Mouse (Mus musculus) forebrain, embryonic 12.5 days (tissue): Measurements from ENCODE around the gene Limd1. TPM values are rescaled to one million over a fixed set of nuclear protein-coding genes. Genes with fewer than 3 reads are reported as not detected.
A peak's percentile ranks its signal among the peaks of the same experiment; 100 is the strongest.

Source experiments
- ATAC-seq: fragments of 200-750 bp; cut with Nextera tagmentation; 2 replicates; pipeline ENCODE4 v1.8.0; 2017; ENCODE audit warnings: moderate TSS enrichment; ENCODE audit not compliant: low FRiP score
- H3K27ac ChIP-seq: fragments of 300-500 bp; sonication (generic); 2 replicates; pipeline ENCODE4 v1.5.1; 2016; ENCODE audit warnings: mild to moderate bottlenecking
- H3K27me3 ChIP-seq: fragments of 300-500 bp; sonication (generic); 2 replicates; pipeline ENCODE4 v1.6.1; 2016; ENCODE audit warnings: mild to moderate bottlenecking
- H3K36me3 ChIP-seq: fragments of 300-500 bp; sonication (generic); replicated peaks from 2 replicates; pipeline ENCODE4 v1.6.1; 2016; ENCODE audit warnings: mild to moderate bottlenecking
- H3K4me1 ChIP-seq: fragments of 300-500 bp; sonication (generic); 2 replicates; pipeline ENCODE4 v1.6.1; 2016
- H3K4me2 ChIP-seq: fragments of 300-500 bp; sonication (generic); 2 replicates; pipeline ENCODE4 v1.6.1; 2016; ENCODE audit warnings: mild to moderate bottlenecking, moderate library complexity
- H3K4me3 ChIP-seq: fragments of 300-500 bp; sonication (generic); replicated peaks from 2 replicates; pipeline ENCODE4 v1.5.1; 2016; ENCODE audit warnings: mild to moderate bottlenecking
- H3K9ac ChIP-seq: fragments of 300-500 bp; sonication (generic); 2 replicates; pipeline ENCODE4 v1.6.1; 2016; ENCODE audit warnings: mild to moderate bottlenecking
- H3K9me3 ChIP-seq: fragments of 300-500 bp; sonication (generic); 2 replicates; pipeline ENCODE4 v1.6.1; 2016
- WGBS: fragments of 180-500 bp; shearing (Covaris S2); methylation state at CpG from one replicate; pipeline ENCODE4 v1.1.7; 2016; 5-methylcytosine and 5-hydroxymethylcytosine counted together
- polyA plus RNA-seq: library from polyadenylated mRNA; unstranded; fragments of >200 nt; fragmentation: Nextera tagmentation; extraction: Ambion mirVana; gene quantifications from 2 replicates; pipeline ENCODE4 v1.2.1, GENCODE M21; 2016

The Limd1 gene
- polyA plus RNA-seq, 1 experiment from 2014 or later = 46.2 TPM

- no peak overlapping the region for H3K4me3 ChIP-seq
- H3K36me3 ChIP-seq = peaks cover 40% of the 10 kb centered on the region
- 0 out of 2 replicates have a peak overlapping the region, but pooled peaks have one; percentile 6 for H3K27ac ChIP-seq
- ATAC-seq = 0 out of 2 replicates have a peak, but pooled peaks have one; percentile 20
- no peak overlapping the region for H3K4me2 ChIP-seq
- 3% methylated on average over 3 of the region's 3 CpGs for WGBS
- no peaks in the 10 kb centered on the region for H3K9me3 ChIP-seq
- H3K4me1 ChIP-seq = peaks cover 8% of the 10 kb centered on the region; the same call in 1 of the 2 replicates
- H3K9ac ChIP-seq = no peak overlapping the region
- H3K27me3 ChIP-seq = 0 out of 2 replicates have a peak, but pooled peaks cover 2% of the 10 kb centered on the region
These were observed 76.1 kb downstream of the Limd1 start for GRCm38 (mm10) chr9:123554599-123554998.

Other genes starting within 250 kb of the Limd1 start
- gene Tmem158, start 217.9 kb upstream of the Limd1 start, polyA plus RNA-seq = 10.7 and 12.6 TPM in 2 replicates
- gene Lars2, start 111.8 kb upstream of the Limd1 start, polyA plus RNA-seq = 1,169 and 1,259 TPM in 2 replicates
- gene Sacm1l, start 51.1 kb downstream of the Limd1 start, polyA plus RNA-seq = 45.3 and 49.2 TPM in 2 replicates
- gene Slc6a20b, start 153.9 kb downstream of the Limd1 start, polyA plus RNA-seq = 0.14 and 0.22 TPM in 2 replicates
- gene Ccr9, start 199.7 kb downstream of the Limd1 start, polyA plus RNA-seq = 0.06 and 0.10 TPM in 2 replicates
- 0.45 and 0.76 TPM in 2 replicates for gene Slc6a20a, start 200.2 kb downstream of the Limd1 start, polyA plus RNA-seq
- 50.1 and 57.4 TPM in 2 replicates for gene Lztfl1, start 239.0 kb downstream of the Limd1 start, polyA plus RNA-seq